Mouse (Mus musculus): ENCODE measurements around the gene Lmo7.

Lmo7 gene

GRCm38 (mm10) chr14:101949114-101949513 lies 219.4 kb downstream of the Lmo7 start:
- peak; percentile 30 to 32 for DNase-seq (ENCODE audit: low spot score in 2 of 2)

- no peak for DNase-seq (ENCODE audit: low spot score in 2 of 2)
These were observed 221.3 kb downstream of the Lmo7 start for GRCm38 (mm10) chr14:101951107-101951506.

- no peak for DNase-seq (ENCODE audit: low spot score in 2 of 2)
These were observed 224.2 kb downstream of the Lmo7 start for GRCm38 (mm10) chr14:101953793-101954468.

GRCm38 (mm10) chr14:101964381-101964780 lies 234.6 kb downstream of the Lmo7 start:
- no peak for DNase-seq (ENCODE audit: low spot score in 2 of 2)

GRCm38 (mm10) chr14:101964956-101965355 lies 235.2 kb downstream of the Lmo7 start:
- no peak for DNase-seq (ENCODE audit: low spot score in 2 of 2)

GRCm38 (mm10) chr14:101972764-101973163 lies 243.0 kb downstream of the Lmo7 start:
- DNase-seq (ENCODE audit: low spot score in 2 of 2): no peak

- no peak for DNase-seq (ENCODE audit: low spot score in 2 of 2)
These were observed 243.4 kb downstream of the Lmo7 start for GRCm38 (mm10) chr14:101973171-101973570.

- no peak for DNase-seq (ENCODE audit: low spot score in 2 of 2)
These were observed 246.4 kb downstream of the Lmo7 start for GRCm38 (mm10) chr14:101976021-101976685.

All from heart, adult 9 months (tissue).